Mouse (Mus musculus): ENCODE measurements around the gene Pigq.

Gene Pigq

GRCm38 (mm10) chr17:25883824-25884223, 60.9 kb downstream of the Pigq start:
- no peak for DNase-seq (ENCODE audit: low read depth in 1 of 2, low spot score in 2 of 2)

- no peak for DNase-seq (ENCODE audit: low read depth in 1 of 2, low spot score in 2 of 2)
These were observed 61.5 kb downstream of the Pigq start for GRCm38 (mm10) chr17:25883268-25883667.

DNA sequence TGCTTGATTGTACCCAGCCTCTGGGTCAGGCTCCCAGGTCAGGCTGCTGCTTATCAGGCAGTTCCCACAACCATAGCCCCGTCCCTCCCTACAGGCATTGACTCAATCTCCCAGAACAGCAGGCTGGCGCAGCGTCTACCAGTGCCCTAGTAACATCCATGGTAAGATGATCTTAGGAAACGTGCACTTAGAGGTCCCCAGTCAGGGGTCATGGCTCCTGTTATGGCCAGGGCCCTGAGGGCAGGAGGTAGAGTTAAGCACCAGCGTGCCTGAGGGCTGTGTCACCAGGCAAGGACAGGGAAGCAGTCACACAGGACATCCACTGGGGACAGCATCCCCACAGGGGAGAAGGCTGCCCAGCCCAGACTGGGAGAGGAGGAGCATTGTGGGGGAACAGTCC, 62.4 kb downstream of the Pigq start:
- DNase-seq (ENCODE audit: low read depth in 1 of 2, low spot score in 2 of 2), result no peak

DNA sequence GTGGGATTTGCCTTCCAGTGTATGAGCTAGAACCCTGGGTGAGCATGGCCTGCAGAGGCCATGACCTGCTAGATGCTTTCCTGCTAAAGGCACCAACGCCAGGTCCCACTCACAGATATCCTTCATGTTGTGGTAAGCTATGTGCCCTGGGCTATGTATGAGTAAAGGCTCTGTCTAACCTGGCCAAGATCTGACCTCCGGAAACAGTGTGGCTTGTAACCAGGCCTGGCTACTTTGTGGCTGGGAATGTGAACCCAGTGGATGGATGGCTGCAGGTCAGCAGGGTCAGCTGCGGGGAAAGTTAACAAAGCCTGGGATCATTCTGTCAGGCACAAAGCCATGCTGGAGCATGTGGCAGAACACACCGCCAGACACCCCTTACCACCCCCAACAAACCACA, 63.0 kb downstream of the Pigq start:
- DNase-seq (ENCODE audit: low read depth in 1 of 2, low spot score in 2 of 2), result no peak

DNA sequence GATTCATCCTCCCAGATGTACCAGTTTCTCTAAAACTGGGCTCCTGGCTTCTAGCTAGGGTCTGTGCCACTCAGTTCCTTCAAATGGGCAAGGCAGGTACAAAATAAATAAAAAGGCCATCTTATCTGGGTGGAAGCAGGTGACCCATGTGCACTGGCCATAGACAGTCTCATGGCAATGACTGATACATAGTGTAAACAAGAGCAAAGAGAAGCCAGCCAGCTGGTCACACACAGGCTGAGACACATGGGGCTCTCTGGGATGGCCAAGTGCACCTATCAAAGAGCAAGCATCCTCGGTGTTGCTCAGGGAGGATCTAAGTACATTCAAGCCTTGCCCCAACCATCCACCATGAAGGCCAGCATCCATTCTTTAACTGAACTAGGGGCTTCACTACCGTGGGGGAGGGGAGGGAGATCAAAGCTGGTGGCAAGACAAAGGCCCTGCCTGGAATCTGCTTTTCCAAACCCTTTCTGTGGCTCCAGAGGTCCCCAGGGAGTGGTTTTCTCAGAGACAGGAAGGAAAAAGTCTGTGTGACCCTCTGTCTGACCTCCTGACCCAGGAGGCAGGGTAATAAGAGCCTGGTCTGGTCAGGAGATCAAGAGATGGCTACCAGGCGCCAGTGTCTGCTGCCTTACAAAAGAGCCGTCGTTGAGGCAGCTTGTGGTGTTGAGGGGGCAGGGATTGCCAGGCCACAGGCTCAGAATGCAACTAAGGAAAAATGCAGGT, 63.7 kb downstream of the Pigq start:
- DNase-seq (ENCODE audit: low read depth in 1 of 2, low spot score in 2 of 2), result no peak

DNA sequence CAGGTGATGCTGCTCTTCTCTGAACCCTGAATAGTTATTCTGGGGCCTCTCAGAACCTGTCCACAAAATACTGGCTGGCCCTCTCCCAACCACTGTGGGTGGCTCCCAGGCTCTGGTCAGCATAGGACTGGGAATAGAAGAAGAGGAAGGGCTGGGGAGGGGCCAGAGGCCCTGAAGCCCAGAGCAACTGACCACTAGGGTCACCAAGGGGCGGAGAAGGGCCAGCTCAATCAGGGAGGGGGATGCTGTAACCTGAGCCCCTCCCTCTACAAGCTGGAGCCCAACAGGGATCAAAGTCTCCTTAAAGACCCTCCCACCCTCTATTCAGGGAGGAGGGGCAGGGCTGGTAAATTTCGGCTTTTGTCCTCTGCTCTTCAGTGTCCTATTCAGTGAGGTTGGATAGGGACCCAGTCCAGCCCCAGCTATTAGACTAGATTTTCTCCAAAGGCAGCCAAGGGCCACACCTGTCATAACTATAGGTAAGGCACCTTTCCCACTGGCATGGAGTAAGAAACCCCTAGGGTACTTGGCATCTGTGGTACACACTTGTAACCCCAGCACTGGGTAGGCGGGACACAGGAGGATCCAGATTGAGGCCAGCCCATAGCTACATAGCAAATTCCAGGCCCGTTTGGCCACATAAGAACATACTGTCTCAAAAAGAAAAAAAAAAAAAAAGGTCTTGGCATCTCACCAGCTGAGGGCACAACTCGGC, 64.4 kb downstream of the Pigq start, which contains the start of gene Wfikkn1:
Gene Wfikkn1 (minus strand): TSS at position 663 of the 715 bp plus-strand sequence.
- no peak for DNase-seq (ENCODE audit: low read depth in 1 of 2, low spot score in 2 of 2)

- DNase-seq (ENCODE audit: low read depth in 1 of 2, low spot score in 2 of 2), result no peak
These were observed 65.0 kb downstream of the Pigq start for GRCm38 (mm10) chr17:25879750-25880149.

DNA sequence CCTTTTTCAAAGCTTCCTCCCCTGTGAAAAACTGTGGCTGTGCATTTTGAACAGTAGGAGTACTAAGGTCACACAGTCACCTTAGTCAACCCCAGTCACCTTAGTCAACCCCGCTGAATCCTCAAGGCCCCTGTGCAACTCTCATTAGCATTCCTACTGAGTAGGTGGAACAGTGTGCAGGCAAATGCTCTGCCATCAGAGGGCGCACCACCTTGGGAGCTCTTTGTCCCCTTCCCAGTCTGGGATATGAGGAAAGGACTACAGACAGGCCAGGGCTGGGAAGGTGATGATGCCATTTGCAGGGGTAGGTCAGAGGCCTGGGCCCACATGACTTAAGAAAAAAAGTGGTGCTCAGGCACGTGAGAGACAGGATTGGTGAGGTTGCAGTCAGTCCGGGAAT, 65.5 kb downstream of the Pigq start:
- DNase-seq (ENCODE audit: low read depth in 1 of 2, low spot score in 2 of 2), result no peak

DNA sequence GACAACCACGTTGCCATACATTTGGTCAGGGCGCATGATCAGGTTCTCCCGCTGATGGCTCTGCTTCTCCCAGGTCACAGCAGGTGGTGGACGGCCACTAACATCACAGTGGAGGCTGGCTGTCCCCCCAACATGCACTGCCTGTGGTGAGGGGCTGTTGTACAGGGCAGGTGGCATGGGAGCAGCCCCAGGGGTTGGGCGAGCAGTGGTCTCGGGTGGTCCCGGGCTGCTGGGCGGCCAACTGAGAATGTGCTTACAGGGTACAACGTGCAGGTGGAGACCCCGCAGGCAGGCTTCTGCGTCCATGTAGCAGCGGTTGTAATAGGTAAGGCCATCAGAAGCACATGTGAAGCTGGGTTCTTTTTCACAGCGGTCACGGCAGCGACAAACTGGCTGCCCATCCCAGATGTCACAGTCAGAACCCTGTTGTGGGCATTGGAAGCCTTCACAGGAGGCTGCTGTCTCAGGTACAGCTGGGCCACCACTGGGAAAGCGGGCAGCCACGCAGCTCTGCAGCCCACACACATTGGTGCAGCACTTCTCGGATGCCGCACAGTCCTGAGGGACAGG, 66.0 kb downstream of the Pigq start:
- no peak for DNase-seq (ENCODE audit: low read depth in 1 of 2, low spot score in 2 of 2)

GRCm38 (mm10) chr17:25877741-25878610, 66.8 kb downstream of the Pigq start:
- DNase-seq (ENCODE audit: low read depth in 1 of 2, low spot score in 2 of 2), result no peak

DNA sequence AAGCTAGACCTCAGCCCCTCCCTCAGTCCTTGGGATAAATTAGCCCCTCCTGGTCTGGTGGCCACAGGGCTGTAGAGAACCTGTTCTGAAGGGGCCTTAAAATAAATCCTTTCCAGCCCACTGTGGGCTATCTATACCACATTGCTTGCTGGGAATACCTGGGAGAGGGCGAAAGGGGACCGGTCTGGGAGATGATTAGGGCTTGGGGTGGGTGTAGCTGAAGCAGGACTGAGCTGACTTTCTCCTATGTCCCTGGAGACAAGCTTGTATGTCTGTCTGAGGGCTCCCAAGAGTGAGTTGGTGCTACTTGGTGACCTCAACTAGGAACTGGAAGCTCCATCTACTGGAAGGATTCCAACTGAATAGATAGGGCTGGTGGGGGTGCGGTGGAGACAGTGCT, 67.7 kb downstream of the Pigq start:
- no peak for DNase-seq (ENCODE audit: low read depth in 1 of 2, low spot score in 2 of 2)
